Mouse (Mus musculus) midbrain, embryonic 14.5 days (tissue): ENCODE measurements around the gene Pnmal2. TPM values are rescaled to one million over a fixed set of nuclear protein-coding genes. Genes with fewer than 3 reads are reported as not detected.

Experiments
- ATAC-seq: fragments of 200-750 bp; cut with Nextera tagmentation; 2 replicates; pipeline ENCODE4 v1.8.0; 2017; ENCODE audit warnings: moderate number of reproducible peaks, moderate library complexity; ENCODE audit not compliant: low FRiP score, low TSS enrichment
- DNase-seq: peaks from one replicate; pipeline ENCODE4 v3.0.0-alpha.2; 2015
- H3K27ac ChIP-seq: fragments of 300-500 bp; sonication (generic); replicated peaks from 2 replicates; pipeline ENCODE4 v1.5.1; 2014; ENCODE audit warnings: mild to moderate bottlenecking, low read depth, low read length, moderate library complexity
- H3K27me3 ChIP-seq: fragments of 300-500 bp; sonication (generic); 2 replicates; pipeline ENCODE4 v1.6.1; 2014; ENCODE audit warnings: low read length, control low read depth, mixed read lengths; ENCODE audit not compliant: control insufficient read depth, insufficient read depth
- H3K36me3 ChIP-seq: fragments of 300-500 bp; sonication (generic); 2 replicates; pipeline ENCODE4 v1.6.1; 2014; ENCODE audit warnings: low read length, control low read depth; ENCODE audit not compliant: control insufficient read depth, insufficient read depth
- H3K4me1 ChIP-seq: fragments of 300-500 bp; sonication (generic); 2 replicates; pipeline ENCODE4 v1.6.1; 2014; ENCODE audit warnings: mild to moderate bottlenecking, antibody characterized with exemption, low read length, control low read depth; ENCODE audit not compliant: control insufficient read depth, insufficient read depth
- H3K4me2 ChIP-seq: fragments of 300-500 bp; sonication (generic); 2 replicates; pipeline ENCODE4 v1.6.1; 2014; ENCODE audit warnings: mild to moderate bottlenecking, low read length, moderate library complexity
- H3K4me3 ChIP-seq: fragments of 300-500 bp; sonication (generic); replicated peaks from 2 replicates; pipeline ENCODE4 v1.5.1; 2014; ENCODE audit warnings: low read depth, low read length
- H3K9ac ChIP-seq: fragments of 300-500 bp; sonication (generic); replicated peaks from 2 replicates; pipeline ENCODE4 v1.6.1; 2014; ENCODE audit warnings: mild to moderate bottlenecking, low read length, moderate library complexity
- H3K9me3 ChIP-seq: fragments of 300-500 bp; sonication (generic); 2 replicates; pipeline ENCODE4 v1.6.1; 2016; ENCODE audit warnings: low read length, control low read depth, mixed read lengths; ENCODE audit not compliant: control insufficient read depth
- WGBS: fragments of 180-500 bp; shearing (Covaris S2); extraction: QIAGEN DNeasy Blood & Tissue Kit; methylation state at CpG from one replicate; pipeline ENCODE4 v1.1.7; 2014; 5-methylcytosine and 5-hydroxymethylcytosine counted together
- polyA plus RNA-seq: library from polyadenylated mRNA; unstranded; fragments of >200 nt; fragmentation: Nextera tagmentation; extraction: Ambion mirVana; gene quantifications from 2 replicates; pipeline ENCODE4 v1.2.1, GENCODE M21; 2014

Gene Pnmal2
- polyA plus RNA-seq, 1 experiment from 2014 or later: 116 TPM

- Histone ChIP-seq H3K27ac (no peak overlapping the region), H3K4me2 (no peak overlapping the region), H3K36me3 (no peaks in the 10 kb centered on the region), H3K27me3 (no peaks in the 10 kb centered on the region), H3K9ac (no peak overlapping the region), H3K4me1 (peaks cover 14% of the 10 kb centered on the region), H3K4me3 (no peak overlapping the region), H3K9me3 (no peaks in the 10 kb centered on the region)
- peak; percentile 89 for DNase-seq
- no peak for ATAC-seq
- 7% methylated on average over 1 of the region's 1 CpGs for WGBS
Measured at GRCm38 (mm10) chr7:16930850-16931249, 13.6 kb upstream of the Pnmal2 start.

- Histone ChIP-seq H3K4me1 (peaks cover 14% of the 10 kb centered on the region), H3K27me3 (no peaks in the 10 kb centered on the region), H3K36me3 (no peaks in the 10 kb centered on the region), H3K4me3 (no peak overlapping the region), H3K4me2 (no peak overlapping the region), H3K27ac (peak overlapping the region; percentile 76), H3K9ac (no peak overlapping the region), H3K9me3 (no peaks in the 10 kb centered on the region)
- peak; percentile 70 for ATAC-seq
- peak; percentile 96 for DNase-seq
- WGBS: 18% methylated on average over 14 of the region's 14 CpGs
Measured at GRCm38 (mm10) chr7:16931968-16932627, 12.4 kb upstream of the Pnmal2 start.

- DNase-seq (peak; percentile 91), ATAC-seq (peak; percentile 70)
- H3K4me3 ChIP-seq: no peak overlapping the region
- no peaks in the 10 kb centered on the region for H3K27me3 ChIP-seq
- H3K4me1 ChIP-seq: peaks cover 16% of the 10 kb centered on the region
- 31% methylated on average over 14 of the region's 14 CpGs for WGBS
- H3K27ac ChIP-seq: peak overlapping the region; percentile 76
- no peak overlapping the region; the same call in 1 of the 2 replicates for H3K9ac ChIP-seq
- H3K36me3 ChIP-seq: no peaks in the 10 kb centered on the region
- peak overlapping the region; percentile 15 for H3K4me2 ChIP-seq
- no peaks in the 10 kb centered on the region for H3K9me3 ChIP-seq
Measured at GRCm38 (mm10) chr7:16932704-16933577, 11.5 kb upstream of the Pnmal2 start.

GRCm38 (mm10) chr7:16937312-16937711, 7.2 kb upstream of the Pnmal2 start:
- H3K4me3 ChIP-seq: no peak overlapping the region
- DNase-seq: no peak
- no peak for ATAC-seq
- H3K9ac ChIP-seq: no peak overlapping the region
- no peaks in the 10 kb centered on the region for H3K27me3 ChIP-seq
- H3K27ac ChIP-seq: no peak overlapping the region
- no peaks in the 10 kb centered on the region for H3K36me3 ChIP-seq
- no peaks in the 10 kb centered on the region for H3K9me3 ChIP-seq
- H3K4me2 ChIP-seq: no peak overlapping the region
- peaks cover 46% of the 10 kb centered on the region for H3K4me1 ChIP-seq
- 53% methylated on average over 4 of the region's 4 CpGs for WGBS

GRCm38 (mm10) chr7:16938117-16938791, 6.2 kb upstream of the Pnmal2 start:
- WGBS: 58% methylated on average over 17 of the region's 17 CpGs
- DNase-seq (peak; percentile 93), ATAC-seq (peak; percentile 90)
- H3K4me3 ChIP-seq: no peak overlapping the region
- peak overlapping the region; percentile 43 for H3K4me2 ChIP-seq
- no peak overlapping the region; the same call in 1 of the 2 replicates for H3K9ac ChIP-seq
- no peaks in the 10 kb centered on the region for H3K9me3 ChIP-seq
- peak overlapping the region; percentile 89 for H3K27ac ChIP-seq
- H3K27me3 ChIP-seq: no peaks in the 10 kb centered on the region
- H3K36me3 ChIP-seq: no peaks in the 10 kb centered on the region
- peaks cover 49% of the 10 kb centered on the region for H3K4me1 ChIP-seq

GRCm38 (mm10) chr7:16940292-16940691, 4.2 kb upstream of the Pnmal2 start:
- ATAC-seq (no peak), DNase-seq (peak; percentile 26)
- H3K9ac ChIP-seq: no peak overlapping the region; the same call in 1 of the 2 replicates
- no peak overlapping the region for H3K4me2 ChIP-seq
- WGBS: 39% methylated on average over 7 of the region's 7 CpGs
- H3K4me3 ChIP-seq: no peak overlapping the region
- peak overlapping the region; percentile 77 for H3K27ac ChIP-seq
- no peaks in the 10 kb centered on the region for H3K36me3 ChIP-seq
- no peaks in the 10 kb centered on the region for H3K9me3 ChIP-seq
- peaks cover 56% of the 10 kb centered on the region for H3K4me1 ChIP-seq
- H3K27me3 ChIP-seq: no peaks in the 10 kb centered on the region

- Histone ChIP-seq H3K9me3 (no peaks in the 10 kb centered on the region), H3K4me2 (0 out of 2 replicates have a peak overlapping the region, but pooled peaks have one; percentile 17), H3K36me3 (no peaks in the 10 kb centered on the region; the same call in 1 of the 2 replicates), H3K4me3 (no peak overlapping the region), H3K4me1 (peaks cover 75% of the 10 kb centered on the region), H3K27me3 (no peaks in the 10 kb centered on the region), H3K9ac (no peak overlapping the region), H3K27ac (peak overlapping the region; percentile 97)
- ATAC-seq (no peak), DNase-seq (peak; percentile 83)
- 30% methylated on average over 4 of the region's 4 CpGs for WGBS
Measured at GRCm38 (mm10) chr7:16942861-16943260, 1.6 kb upstream of the Pnmal2 start.

GRCm38 (mm10) chr7:16944808-16945315, 380 bp downstream of the Pnmal2 start:
- H3K9ac ChIP-seq: peak overlapping the region; percentile 94
- no peaks in the 10 kb centered on the region for H3K9me3 ChIP-seq
- H3K36me3 ChIP-seq: peaks cover 11% of the 10 kb centered on the region
- H3K4me1 ChIP-seq: peaks cover 81% of the 10 kb centered on the region
- DNase-seq (no peak), ATAC-seq (no peak; the same call in 1 of the 2 replicates)
- H3K27me3 ChIP-seq: no peaks in the 10 kb centered on the region
- peak overlapping the region; percentile 97 for H3K27ac ChIP-seq
- WGBS: under 1% methylated on average over 22 of the region's 22 CpGs
- peak overlapping the region; percentile 96 for H3K4me2 ChIP-seq
- H3K4me3 ChIP-seq: peak overlapping the region; percentile 80
